Comparison of ENCODE assay signal across 12 mouse cellular contexts in genomic region chr2:152740490-152740889, GRCm38 (mm10). TPM values are rescaled to one million over a fixed set of nuclear protein-coding genes. Genes with fewer than 3 reads are reported as not detected.
A peak's percentile ranks its signal among the peaks of the same experiment; 100 is the strongest.
DNase-seq lines count a peak whose midpoint lies in the region; ATAC-seq lines count a peak whose summit lies in the region.
"Had no signal": no experiment of that assay in that cellular context is flagged by ENCODE, and none has a peak within 500 bp of the region (broad histone marks: within the 10 kb centered on the region; RNA-seq: fewer than 3 reads in every experiment).

No protein-coding gene starts in this region.

- H3K9ac ChIP-seq in hindbrain, embryonic 13.5 days = no peak overlapping the region
- no peak overlapping the region for H3K9ac ChIP-seq in midbrain, embryonic 11.5 days (ENCODE audit: low read length)
- H3K9ac ChIP-seq in midbrain, embryonic 14.5 days (replicated peaks; ENCODE audit: low read length) = no peak overlapping the region
- 0 out of 2 replicates have a peak overlapping the region, but pooled peaks have one; percentile 36 for H3K9ac ChIP-seq in stomach, embryonic 16.5 days (ENCODE audit: low read length)
- H3K9ac ChIP-seq: midbrain, embryonic 12.5 days had no signal

- DNase-seq in hindbrain, embryonic 10.5 days (ENCODE audit: low spot score) = no peak
- peak; percentile 75 for DNase-seq in midbrain, embryonic 11.5 days (ENCODE audit: low spot score, missing footprints)
- DNase-seq in midbrain, embryonic 14.5 days = no peak
- DNase-seq in limb, embryonic 10.5 days (ENCODE audit: low spot score) = no peak
- no peak for DNase-seq in c-Kit-positive CD71-positive TER-119-positive erythroid progenitor cells, embryonic 14.5 days (ENCODE audit: low spot score)
- DNase-seq: cerebellum, adult 18-20 months; gastrocnemius, postnatal 10 days; thymus, postnatal 36 days had no signal

- peaks cover 66% of the 10 kb centered on the region for H3K4me1 ChIP-seq in hindbrain, embryonic 10.5 days (replicated peaks)
- peaks cover 61% of the 10 kb centered on the region for H3K4me1 ChIP-seq in hindbrain, embryonic 13.5 days (replicated peaks)
- peaks cover 36% of the 10 kb centered on the region for H3K4me1 ChIP-seq in midbrain, embryonic 11.5 days (ENCODE audit: control insufficient read depth, insufficient read depth, low read length)
- peaks cover 33% of the 10 kb centered on the region for H3K4me1 ChIP-seq in midbrain, embryonic 14.5 days (ENCODE audit: control insufficient read depth, insufficient read depth, low read length)
- H3K4me1 ChIP-seq in limb, embryonic 10.5 days = peaks cover 63% of the 10 kb centered on the region
- H3K4me1 ChIP-seq in stomach, embryonic 16.5 days (ENCODE audit: control insufficient read depth, insufficient read depth, low read length) = peaks cover 41% of the 10 kb centered on the region

- H3K27ac ChIP-seq in hindbrain, embryonic 10.5 days = peak overlapping the region; percentile 95
- no peak overlapping the region for H3K27ac ChIP-seq in hindbrain, embryonic 13.5 days
- H3K27ac ChIP-seq in midbrain, embryonic 11.5 days (ENCODE audit: low read depth, low read length) = no peak overlapping the region
- H3K27ac ChIP-seq in midbrain, embryonic 14.5 days (replicated peaks; ENCODE audit: low read depth, low read length) = no peak overlapping the region
- peak overlapping the region; percentile 96 for H3K27ac ChIP-seq in limb, embryonic 10.5 days
- H3K27ac ChIP-seq in stomach, embryonic 16.5 days (ENCODE audit: low read length) = peak overlapping the region; percentile 97
- H3K27ac ChIP-seq: midbrain, embryonic 12.5 days had no signal

- H3K27me3 ChIP-seq in hindbrain, embryonic 10.5 days (ENCODE audit: insufficient read depth, poor library complexity, severe bottlenecking) = no peaks in the 10 kb centered on the region; the same call in 1 of the 2 replicates
- no peaks in the 10 kb centered on the region for H3K27me3 ChIP-seq in hindbrain, embryonic 13.5 days
- H3K27me3 ChIP-seq in midbrain, embryonic 11.5 days (ENCODE audit: control insufficient read depth, insufficient read depth, low read length) = no peaks in the 10 kb centered on the region
- H3K27me3 ChIP-seq in midbrain, embryonic 14.5 days (ENCODE audit: control insufficient read depth, insufficient read depth, low read length) = no peaks in the 10 kb centered on the region
- H3K27me3 ChIP-seq in limb, embryonic 10.5 days (ENCODE audit: low read depth, poor library complexity, severe bottlenecking) = no peaks in the 10 kb centered on the region
- no peaks in the 10 kb centered on the region for H3K27me3 ChIP-seq in stomach, embryonic 16.5 days (ENCODE audit: control insufficient read depth, insufficient read depth, low read length)

- H3K9me3 ChIP-seq in hindbrain, embryonic 10.5 days = no peaks in the 10 kb centered on the region
- no peaks in the 10 kb centered on the region for H3K9me3 ChIP-seq in hindbrain, embryonic 13.5 days
- H3K9me3 ChIP-seq in midbrain, embryonic 11.5 days (ENCODE audit: control insufficient read depth, low read length) = no peaks in the 10 kb centered on the region
- H3K9me3 ChIP-seq in midbrain, embryonic 14.5 days (ENCODE audit: control insufficient read depth, low read length) = no peaks in the 10 kb centered on the region
- H3K9me3 ChIP-seq in limb, embryonic 10.5 days (replicated peaks) = no peaks in the 10 kb centered on the region
- no peaks in the 10 kb centered on the region for H3K9me3 ChIP-seq in stomach, embryonic 16.5 days (replicated peaks; ENCODE audit: control insufficient read depth, low read length)
- H3K9me3 ChIP-seq: midbrain, embryonic 12.5 days had no signal

- ATAC-seq in hindbrain, embryonic 13.5 days (ENCODE audit: low FRiP score) = no peak
- no peak for ATAC-seq in midbrain, embryonic 11.5 days (ENCODE audit: low FRiP score)
- no peak for ATAC-seq in midbrain, embryonic 14.5 days (ENCODE audit: low FRiP score, low TSS enrichment)
- ATAC-seq in stomach, embryonic 16.5 days (ENCODE audit: insufficient read depth, low FRiP score) = no peak
- no peak for ATAC-seq in cerebellum, adult (ENCODE audit: insufficient number of reproducible peaks, low FRiP score, low TSS enrichment)

- H3K36me3 ChIP-seq in hindbrain, embryonic 10.5 days = peaks cover 10% of the 10 kb centered on the region; the same call in 1 of the 2 replicates
- no peaks in the 10 kb centered on the region for H3K36me3 ChIP-seq in hindbrain, embryonic 13.5 days
- no peaks in the 10 kb centered on the region for H3K36me3 ChIP-seq in midbrain, embryonic 11.5 days (ENCODE audit: control insufficient read depth, insufficient read depth, low read length)
- H3K36me3 ChIP-seq in midbrain, embryonic 14.5 days (ENCODE audit: control insufficient read depth, insufficient read depth, low read length) = no peaks in the 10 kb centered on the region
- peaks cover 7% of the 10 kb centered on the region; the same call in 1 of the 2 replicates for H3K36me3 ChIP-seq in limb, embryonic 10.5 days
- no peaks in the 10 kb centered on the region for H3K36me3 ChIP-seq in stomach, embryonic 16.5 days (ENCODE audit: control insufficient read depth, insufficient read depth, low read length)
- H3K36me3 ChIP-seq: midbrain, embryonic 12.5 days had no signal

- WGBS in hindbrain, embryonic 10.5 days = 72% methylated on average over 5 of the region's 5 CpGs
- WGBS in hindbrain, embryonic 13.5 days = 59% methylated on average over 5 of the region's 5 CpGs
- WGBS in midbrain, embryonic 11.5 days = 65% methylated on average over 5 of the region's 5 CpGs
- 59% methylated on average over 5 of the region's 5 CpGs for WGBS in midbrain, embryonic 14.5 days
- 54% methylated on average over 5 of the region's 5 CpGs for WGBS in limb, embryonic 10.5 days
- 58% methylated on average over 5 of the region's 5 CpGs for WGBS in stomach, embryonic 16.5 days

- H3K4me2 ChIP-seq in hindbrain, embryonic 13.5 days = no peak overlapping the region
- no peak overlapping the region for H3K4me2 ChIP-seq in midbrain, embryonic 11.5 days
- H3K4me2 ChIP-seq in midbrain, embryonic 14.5 days (ENCODE audit: low read length) = no peak overlapping the region
- no peak overlapping the region for H3K4me2 ChIP-seq in stomach, embryonic 16.5 days (ENCODE audit: low read depth, low read length)

- no peak overlapping the region for H3K4me3 ChIP-seq in hindbrain, embryonic 10.5 days
- H3K4me3 ChIP-seq in hindbrain, embryonic 13.5 days = no peak overlapping the region
- H3K4me3 ChIP-seq in midbrain, embryonic 11.5 days (ENCODE audit: low read depth, low read length) = no peak overlapping the region
- no peak overlapping the region for H3K4me3 ChIP-seq in midbrain, embryonic 14.5 days (replicated peaks; ENCODE audit: low read depth, low read length)
- no peak overlapping the region for H3K4me3 ChIP-seq in limb, embryonic 10.5 days
- H3K4me3 ChIP-seq in stomach, embryonic 16.5 days (replicated peaks; ENCODE audit: low read length) = no peak overlapping the region
- H3K4me3 ChIP-seq: midbrain, embryonic 12.5 days had no signal

RNA-seq across cellular contexts. Expression of gene Id1, which starts 4.4 kb away (rescaled TPM):
- 168 and 176 TPM in 2 replicates for polyA plus RNA-seq in hindbrain, embryonic 10.5 days (2016; fragmentation: Nextera tagmentation; extraction: Ambion mirVana)
- polyA plus RNA-seq in hindbrain, embryonic 13.5 days (2015; fragmentation: Nextera tagmentation; extraction: Ambion mirVana) = 68.7 and 87.0 TPM in 2 replicates
- 66.0 and 70.7 TPM in 2 replicates for polyA plus RNA-seq in midbrain, embryonic 11.5 days (2014; fragmentation: Nextera tagmentation; extraction: Ambion mirVana)
- polyA plus RNA-seq in midbrain, embryonic 14.5 days (2014; fragmentation: Nextera tagmentation; extraction: Ambion mirVana) = 33.5 and 38.8 TPM in 2 replicates
- 132 and 178 TPM in 2 replicates for polyA plus RNA-seq in limb, embryonic 10.5 days (2016; fragmentation: Nextera tagmentation; extraction: Ambion mirVana)
- polyA plus RNA-seq in stomach, embryonic 16.5 days (2015; fragmentation: Nextera tagmentation; extraction: Ambion mirVana) = 125 and 145 TPM in 2 replicates

RNA-seq across cellular contexts. Expression of gene Cox4i2, which starts 13.5 kb away (rescaled TPM):
- 5.0 and 5.1 TPM in 2 replicates for polyA plus RNA-seq in hindbrain, embryonic 10.5 days (2016; fragmentation: Nextera tagmentation; extraction: Ambion mirVana)
- 4.6 and 5.4 TPM in 2 replicates for polyA plus RNA-seq in hindbrain, embryonic 13.5 days (2015; fragmentation: Nextera tagmentation; extraction: Ambion mirVana)
- 2.8 and 3.7 TPM in 2 replicates for polyA plus RNA-seq in midbrain, embryonic 11.5 days (2014; fragmentation: Nextera tagmentation; extraction: Ambion mirVana)
- polyA plus RNA-seq in midbrain, embryonic 14.5 days (2014; fragmentation: Nextera tagmentation; extraction: Ambion mirVana) = 5.4 and 5.6 TPM in 2 replicates
- polyA plus RNA-seq in limb, embryonic 10.5 days (2016; fragmentation: Nextera tagmentation; extraction: Ambion mirVana) = 11.2 and 18.4 TPM in 2 replicates
- 21.3 and 23.9 TPM in 2 replicates for polyA plus RNA-seq in stomach, embryonic 16.5 days (2015; fragmentation: Nextera tagmentation; extraction: Ambion mirVana)

RNA-seq across cellular contexts. Expression of gene Mcts2, which starts 53.7 kb away (rescaled TPM):
- polyA plus RNA-seq in hindbrain, embryonic 10.5 days (2016; fragmentation: Nextera tagmentation; extraction: Ambion mirVana) = 41.1 and 48.7 TPM in 2 replicates
- polyA plus RNA-seq in hindbrain, embryonic 13.5 days (2015; fragmentation: Nextera tagmentation; extraction: Ambion mirVana) = 39.4 and 47.2 TPM in 2 replicates
- polyA plus RNA-seq in midbrain, embryonic 11.5 days (2014; fragmentation: Nextera tagmentation; extraction: Ambion mirVana) = 43.4 and 48.6 TPM in 2 replicates
- 39.9 and 41.4 TPM in 2 replicates for polyA plus RNA-seq in midbrain, embryonic 14.5 days (2014; fragmentation: Nextera tagmentation; extraction: Ambion mirVana)
- 38.0 and 43.9 TPM in 2 replicates for polyA plus RNA-seq in limb, embryonic 10.5 days (2016; fragmentation: Nextera tagmentation; extraction: Ambion mirVana)
- 24.0 and 25.2 TPM in 2 replicates for polyA plus RNA-seq in stomach, embryonic 16.5 days (2015; fragmentation: Nextera tagmentation; extraction: Ambion mirVana)

Comparison
In these comparisons a context has a peak if more than half of its experiments do, and no peak if none do; other contexts are left out.
1. H3K27ac ChIP-seq: peak in hindbrain, embryonic 10.5 days (single experiment), limb, embryonic 10.5 days (single experiment) and stomach, embryonic 16.5 days (single experiment); none in hindbrain, embryonic 13.5 days (single experiment), midbrain, embryonic 11.5 days (single experiment) and midbrain, embryonic 14.5 days (single experiment).